Mouse (Mus musculus): Measurements from ENCODE around the gene Camsap3.
A peak's percentile ranks its signal among the peaks of the same experiment; 100 is the strongest.

Camsap3 gene

DNA sequence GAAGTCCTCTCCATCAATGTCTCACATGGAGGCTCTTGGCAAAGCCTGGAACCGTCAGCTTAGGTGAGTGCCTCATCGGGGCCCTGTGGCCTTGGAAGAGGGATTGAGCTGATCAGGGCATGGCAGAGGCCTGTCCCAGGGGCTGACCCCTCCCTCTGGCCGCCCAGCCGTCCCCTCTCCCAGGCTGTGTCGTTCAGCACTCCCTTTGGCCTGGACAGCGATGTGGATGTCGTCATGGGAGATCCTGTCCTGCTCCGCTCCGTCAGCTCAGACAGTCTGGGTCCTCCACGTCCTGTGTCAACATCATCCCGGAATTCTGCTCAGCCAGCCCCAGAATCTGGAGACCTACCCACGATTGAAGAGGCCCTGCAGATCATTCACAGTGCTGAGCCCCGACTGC, 16.3 kb downstream of the Camsap3 start:
- no peak for DNase-seq

DNA sequence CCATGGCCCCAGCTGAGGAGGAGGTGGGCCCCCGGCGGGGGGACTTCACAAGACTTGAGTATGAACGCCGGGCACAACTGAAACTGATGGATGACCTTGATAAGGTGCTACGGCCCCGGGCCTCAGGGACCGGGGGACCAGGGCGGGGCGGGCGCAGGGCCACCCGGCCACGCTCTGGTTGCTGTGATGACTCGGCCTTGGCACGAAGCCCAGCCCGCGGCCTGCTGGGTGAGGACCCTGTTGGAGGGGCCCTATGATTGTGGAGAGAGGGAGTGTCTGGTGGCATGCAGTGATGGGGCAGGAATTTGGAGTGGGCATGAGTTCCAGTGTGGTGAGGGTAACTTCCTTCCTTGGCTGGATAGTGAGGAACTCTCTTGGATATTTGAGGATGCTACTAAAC, 19.5 kb downstream of the Camsap3 start:
- no peak for DNase-seq

DNA sequence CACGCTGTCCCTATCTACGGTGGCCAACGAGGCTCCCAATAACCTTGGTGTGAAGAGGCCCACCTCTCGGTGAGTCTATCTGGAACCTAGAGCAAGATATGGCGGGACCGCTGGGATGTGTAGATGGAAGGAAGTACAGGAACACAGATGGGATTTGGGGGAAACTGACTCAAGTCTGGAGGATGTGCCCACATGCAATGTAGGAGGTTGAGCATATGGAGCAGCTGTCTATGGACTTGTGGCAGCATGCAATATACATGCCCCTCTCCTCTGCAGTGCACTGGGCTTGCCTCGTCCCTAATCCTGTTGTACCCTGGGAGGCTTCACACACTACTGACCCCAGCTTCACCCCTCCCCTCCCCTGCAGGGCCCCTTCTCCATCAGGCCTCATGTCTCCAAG, 20.7 kb downstream of the Camsap3 start:
- DNase-seq: no peak

DNA sequence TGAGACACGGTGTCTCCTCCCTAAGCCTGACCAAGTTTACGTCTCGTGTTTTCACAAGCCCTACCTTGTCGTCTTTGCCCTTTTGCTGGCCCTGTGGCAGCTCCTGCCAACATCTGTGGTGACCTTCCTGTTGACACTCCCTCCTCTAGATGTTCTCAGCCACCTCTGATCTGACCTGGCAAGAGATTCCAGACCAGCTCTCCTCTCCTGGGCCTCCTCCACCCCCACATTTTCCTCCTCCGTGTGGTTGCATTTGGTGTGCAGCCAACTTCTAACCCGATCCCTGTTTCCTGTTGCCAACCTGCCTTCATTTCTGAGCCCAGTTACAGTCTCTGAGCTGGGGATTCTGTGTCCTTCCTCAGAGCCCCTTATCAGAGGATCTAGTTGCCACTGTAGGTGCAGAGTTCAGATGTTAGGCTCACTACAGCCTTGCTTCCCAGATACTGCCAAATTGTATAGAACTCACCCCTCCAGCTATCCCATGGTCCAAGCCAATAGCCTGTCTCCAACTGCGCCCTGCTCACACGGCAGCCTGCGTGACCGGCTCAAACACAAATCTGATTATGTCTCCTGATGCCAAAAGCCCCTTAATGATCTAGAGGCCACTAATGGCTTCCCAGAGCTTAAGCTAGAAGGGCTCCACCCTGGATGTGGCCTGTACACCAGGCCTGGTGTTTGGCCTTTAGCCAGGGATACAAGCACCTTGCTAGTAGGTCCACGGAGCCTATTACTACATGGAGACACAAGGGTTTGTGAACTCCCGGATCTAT, 22.1 kb downstream of the Camsap3 start:
- no peak for DNase-seq

GRCm38 (mm10) chr8:3609816-3610150, 22.7 kb downstream of the Camsap3 start:
- DNase-seq: no peak

DNA sequence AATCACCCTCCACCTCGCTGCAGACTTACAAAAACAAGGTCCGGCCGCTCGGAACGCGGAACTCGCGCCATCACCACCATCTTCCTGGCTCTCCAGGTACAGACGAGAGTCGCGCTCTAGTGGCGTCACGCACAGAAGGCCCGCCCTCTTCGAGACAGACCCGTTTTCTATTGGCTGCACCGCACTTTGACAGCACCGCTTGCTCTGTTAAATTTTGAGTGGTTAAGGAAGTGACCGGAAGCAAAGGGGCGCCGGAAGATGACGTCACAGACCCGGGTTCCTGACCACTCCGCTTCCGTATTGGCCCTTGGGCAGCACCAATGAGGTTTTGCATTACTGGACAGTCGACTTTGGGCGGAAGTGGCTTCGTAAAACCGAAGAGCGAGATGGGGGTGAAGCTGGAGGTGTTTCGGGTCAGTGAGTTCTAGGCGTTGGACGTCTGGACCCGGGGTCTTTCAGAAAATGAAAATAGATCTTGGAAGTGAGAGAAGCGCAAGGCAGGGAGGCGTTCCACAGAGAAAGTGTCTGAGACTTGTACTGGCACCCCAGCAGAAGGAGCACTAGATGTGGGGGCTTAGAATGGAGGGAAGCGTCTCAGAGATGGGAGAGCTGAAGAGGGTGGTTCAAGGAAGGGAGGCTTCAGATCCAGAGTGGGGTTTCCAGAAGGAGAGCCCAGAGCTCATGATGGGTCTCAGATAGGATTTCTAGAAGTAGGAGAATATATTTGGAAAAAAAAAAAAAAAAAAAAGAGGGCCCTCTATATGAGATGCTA, 34.3 kb downstream of the Camsap3 start, which contains the start of the genes Xab2 and Pet100:
Gene Xab2 (minus strand): TSS at position 118 of the 772 bp plus-strand sequence.
Gene Pet100 (plus strand): TSS at position 350 of the 772 bp plus-strand sequence.
- DNase-seq: peak; percentile 98

DNA sequence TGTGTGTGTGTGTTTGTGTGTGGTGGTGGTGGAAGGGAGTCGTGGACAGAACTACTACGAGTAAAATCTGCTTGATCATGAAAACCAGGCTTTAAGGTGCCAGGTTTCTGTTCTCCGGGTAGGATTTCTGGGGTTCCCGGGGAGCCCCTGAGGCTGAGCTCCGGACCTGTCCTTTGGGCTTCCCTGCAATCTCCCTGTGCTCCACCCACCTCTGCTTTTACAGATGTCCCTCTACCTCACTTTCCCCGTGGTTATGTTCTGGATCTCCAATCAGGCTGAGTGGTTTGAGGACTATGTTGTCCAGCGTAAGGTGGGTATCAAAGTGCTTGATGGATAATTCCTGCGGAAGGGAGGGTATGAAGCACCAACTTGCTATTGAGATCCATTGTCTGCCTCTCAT, 35.0 kb downstream of the Camsap3 start:
- no peak for DNase-seq

DNA sequence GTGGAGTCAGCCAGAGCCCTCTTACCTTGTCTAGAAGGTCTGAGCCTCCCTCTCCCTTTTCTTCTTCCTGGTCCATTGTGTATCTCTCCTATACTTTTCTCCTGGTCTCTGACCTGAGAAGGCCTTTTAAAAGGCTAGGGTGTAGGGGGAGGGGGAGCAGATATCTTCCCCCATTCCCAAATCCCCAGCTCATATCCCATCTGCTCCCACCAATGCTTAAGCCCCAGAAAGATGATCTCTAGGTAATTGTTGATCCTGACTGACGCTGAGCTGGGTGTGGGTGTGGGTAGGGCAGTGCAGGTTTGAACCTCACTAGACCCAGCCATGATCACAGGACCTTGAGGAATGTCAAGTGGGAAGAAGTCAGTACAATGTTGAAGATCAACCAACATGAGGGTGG, 38.4 kb downstream of the Camsap3 start, which contains the start of gene Pcp2:
Gene Pcp2 (minus strand): TSS at position 101 of the 400 bp plus-strand sequence.
- DNase-seq: no peak

- DNase-seq: no peak
Observed at GRCm38 (mm10) chr8:3626971-3627370, 39.9 kb downstream of the Camsap3 start.

DNA sequence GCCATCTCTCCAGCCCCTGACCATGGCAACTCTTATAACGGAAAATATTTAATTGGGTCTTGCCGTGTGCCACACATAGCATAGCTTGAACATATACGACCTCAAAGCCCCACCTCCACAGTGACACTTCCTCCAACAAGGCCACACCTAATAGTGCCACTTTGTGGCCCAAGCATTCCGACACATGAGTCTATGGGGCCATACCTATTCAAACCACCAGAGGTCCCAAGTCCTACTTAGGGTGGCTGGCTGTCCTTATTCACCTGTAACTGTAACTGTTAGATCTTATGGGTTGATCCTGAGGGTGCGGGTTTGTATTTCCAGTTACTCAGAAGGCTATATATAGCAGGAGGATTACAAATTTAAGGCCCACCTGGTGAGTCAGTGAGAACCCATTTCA, 40.9 kb downstream of the Camsap3 start:
- DNase-seq: peak in 1 of 2 experiments; percentile 49

- DNase-seq: peak; percentile 85 to 86
Observed at GRCm38 (mm10) chr8:3630647-3631477, 43.8 kb downstream of the Camsap3 start, which contains the start of gene Stxbp2. Gene Stxbp2 (plus strand): TSS chr8:3630955.

GRCm38 (mm10) chr8:3631478-3631875, 44.4 kb downstream of the Camsap3 start:
- DNase-seq: peak in 1 of 2 experiments; percentile 26

- DNase-seq: peak; percentile 23 to 46
Observed at GRCm38 (mm10) chr8:3645804-3646203, 58.7 kb downstream of the Camsap3 start.

DNA sequence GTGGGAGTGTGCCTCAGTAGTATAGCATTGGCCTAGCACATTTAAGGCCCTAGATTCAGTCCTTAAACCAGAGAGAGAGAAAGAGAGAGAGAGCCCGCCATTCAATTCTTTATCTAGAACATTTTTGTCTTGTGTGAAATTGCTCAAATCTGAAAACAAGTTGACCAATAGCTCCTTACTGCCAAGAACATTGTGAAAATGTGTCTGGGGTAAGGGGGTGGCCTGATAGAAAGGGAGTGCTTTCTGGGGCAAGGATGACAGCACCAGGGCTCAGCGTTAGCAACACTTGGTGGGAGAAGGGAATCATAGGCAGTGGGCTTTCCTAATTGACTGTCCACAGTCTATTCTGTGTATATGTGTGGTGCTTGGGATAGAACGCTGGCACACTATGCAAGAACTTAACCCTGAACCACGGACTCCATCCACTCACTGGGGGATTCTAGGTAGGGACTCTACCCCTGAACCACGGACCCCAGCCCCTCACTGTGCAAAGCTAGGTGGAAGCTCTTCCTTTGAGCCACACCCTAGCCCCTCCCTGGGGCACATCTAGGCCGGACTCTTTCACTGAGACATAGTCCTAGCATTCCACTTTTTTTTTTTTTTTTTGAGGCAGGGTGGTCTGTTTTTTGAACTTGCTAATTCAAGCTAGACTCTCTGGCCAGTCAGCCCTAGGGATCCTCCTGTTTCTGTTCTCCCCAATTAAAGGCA, 59.9 kb downstream of the Camsap3 start:
- no peak for DNase-seq

DNA sequence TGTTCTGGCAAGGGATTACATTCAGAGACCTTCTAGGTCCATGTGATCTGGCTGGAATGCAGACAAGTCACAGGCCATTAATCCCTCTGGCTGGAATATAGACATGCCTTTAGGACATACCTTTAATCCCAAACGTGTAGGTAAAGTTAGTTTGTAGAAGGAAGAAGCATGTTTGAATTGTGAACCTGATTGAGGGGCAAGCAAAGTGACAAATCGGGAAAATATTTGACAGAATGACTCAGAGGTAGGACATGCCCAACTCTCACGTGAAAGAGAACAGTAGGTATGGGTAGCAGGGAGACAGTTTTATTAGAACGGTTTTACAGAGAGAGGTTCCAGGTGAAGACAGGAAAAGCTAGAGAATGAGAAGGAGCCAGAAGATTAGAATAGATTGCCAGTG, 60.5 kb downstream of the Camsap3 start:
- no peak for DNase-seq

- DNase-seq: no peak
Observed at GRCm38 (mm10) chr8:3648268-3648667, 61.2 kb downstream of the Camsap3 start.

- no peak for DNase-seq
Observed at GRCm38 (mm10) chr8:3648990-3649389, 61.9 kb downstream of the Camsap3 start.

- no peak for DNase-seq
Observed at GRCm38 (mm10) chr8:3652845-3653244, 65.8 kb downstream of the Camsap3 start.

DNA sequence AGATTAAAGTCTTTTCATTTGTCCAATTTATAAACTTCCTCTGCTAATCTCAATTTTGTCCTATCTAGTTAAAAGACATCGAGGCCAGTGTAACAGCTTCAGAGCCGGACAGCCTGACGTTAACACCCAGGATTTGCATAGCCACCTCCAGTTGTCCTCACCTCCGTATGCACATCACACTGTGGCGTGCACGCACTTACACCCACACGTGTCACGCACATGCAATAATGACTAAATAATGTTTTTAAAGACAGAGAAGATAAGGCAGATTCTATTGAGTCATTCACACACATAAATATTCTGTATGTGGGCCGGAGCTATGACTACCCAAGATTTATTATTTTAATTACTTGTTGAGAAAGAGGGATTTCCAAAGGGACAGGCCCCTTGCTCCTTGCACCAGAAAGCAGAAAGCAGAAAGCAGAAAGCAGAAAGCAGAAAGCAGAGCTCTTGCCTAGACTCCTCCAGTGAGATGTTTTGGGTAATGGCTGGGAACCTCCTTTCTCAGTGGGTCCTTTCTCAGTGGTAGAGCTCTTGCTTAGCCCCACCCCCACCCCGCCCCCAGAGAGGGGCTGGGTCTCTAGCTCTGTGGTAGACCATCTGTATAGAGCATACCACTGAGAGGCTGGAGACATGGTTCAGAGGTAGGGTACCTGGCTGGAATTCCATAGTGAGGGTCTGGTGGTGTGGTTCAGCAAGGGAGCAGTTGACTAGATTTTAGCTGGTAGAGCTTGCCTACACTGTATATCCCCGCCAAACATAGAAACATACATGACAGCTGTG, 67.8 kb downstream of the Camsap3 start:
- DNase-seq: no peak

DNA sequence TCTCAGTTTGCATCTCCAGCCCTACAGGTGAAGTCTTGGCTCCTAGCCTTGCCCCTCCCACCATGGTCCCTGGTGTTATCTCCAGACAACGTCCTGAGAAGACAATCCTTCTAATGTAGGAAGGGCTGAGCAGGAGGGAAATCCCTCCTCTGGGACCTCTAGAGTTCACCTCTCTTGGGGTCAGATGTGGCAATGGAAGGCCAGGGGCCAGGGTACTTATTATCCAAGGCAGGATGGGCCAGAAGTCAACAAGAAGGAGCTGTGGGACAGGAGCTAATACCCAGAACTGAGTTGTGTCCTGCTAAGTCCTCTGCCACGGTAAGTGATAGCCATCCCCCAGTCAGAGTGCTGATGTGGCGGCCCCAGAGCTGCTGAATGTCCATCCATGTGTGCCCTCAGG, 68.4 kb downstream of the Camsap3 start, which contains the start of gene Retn:
Gene Retn (plus strand): TSS at position 245 of the 400 bp plus-strand sequence.
- DNase-seq: no peak

- no peak for DNase-seq
Observed at GRCm38 (mm10) chr8:3656725-3657381, 69.8 kb downstream of the Camsap3 start.
